Mouse (Mus musculus) lung, adult 2 months (tissue): ENCODE data around the gene Prkar1a.

Experiments
- CTCF ChIP-seq: fragments of 200-500 bp; IDR thresholded peaks from 2 replicates; pipeline ENCODE4 v1.5.1; 2011; ENCODE audit warnings: mild to moderate bottlenecking, low read length, control low read depth; ENCODE audit not compliant: insufficient read depth
- POLR2A ChIP-seq: fragments of 200-500 bp; IDR thresholded peaks from 2 replicates; pipeline ENCODE4 v1.6.1; 2011; ENCODE audit warnings: low read depth, mild to moderate bottlenecking, control low read depth, low read length, borderline replicate concordance; ENCODE audit errors: extremely low read depth

DNA sequence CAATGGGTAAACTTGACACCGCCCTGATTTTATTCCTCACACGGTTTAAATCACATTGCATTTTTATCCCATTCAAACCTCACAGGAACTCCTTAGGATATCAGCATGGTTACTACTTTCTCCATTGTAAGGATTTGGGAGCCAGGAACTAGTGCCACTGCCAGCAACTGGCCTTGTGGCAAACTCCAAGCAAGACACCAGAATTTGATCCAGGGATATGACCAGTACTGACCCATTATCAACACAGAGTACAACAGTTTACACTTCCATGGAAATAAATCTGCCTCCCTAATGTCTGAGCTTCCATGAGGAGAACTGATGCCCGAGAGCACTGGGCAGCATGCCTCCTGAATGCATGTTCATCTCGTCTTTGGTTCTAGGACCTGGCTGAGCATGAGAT is 57.4 kb downstream of the Prkar1a start:
- no peak for TF ChIP-seq POLR2A
- TF ChIP-seq CTCF: no peak
